Mouse (Mus musculus) neural tube, embryonic 13.5 days (tissue): ENCODE results near the gene Tyk2. TPM values are rescaled to one million over a fixed set of nuclear protein-coding genes. Genes with fewer than 3 reads are reported as not detected.

Source experiments
- ATAC-seq: fragments of 200-750 bp; cut with Nextera tagmentation; 2 replicates; pipeline ENCODE4 v1.8.0; 2017; ENCODE audit warnings: low read depth, mild to moderate bottlenecking, moderate TSS enrichment, moderate library complexity
- H3K27ac ChIP-seq: fragments of 300-500 bp; sonication (generic); replicated peaks from 2 replicates; pipeline ENCODE4 v1.5.1; 2015; ENCODE audit warnings: moderate library complexity, mild to moderate bottlenecking, inconsistent platforms
- H3K27me3 ChIP-seq: fragments of 300-500 bp; sonication (generic); 2 replicates; pipeline ENCODE4 v1.6.1; 2015; ENCODE audit warnings: mild to moderate bottlenecking, inconsistent platforms
- H3K36me3 ChIP-seq: fragments of 300-500 bp; sonication (generic); 2 replicates; pipeline ENCODE4 v1.6.1; 2015; ENCODE audit warnings: mild to moderate bottlenecking, inconsistent platforms
- H3K4me1 ChIP-seq: fragments of 300-500 bp; sonication (generic); replicated peaks from 2 replicates; pipeline ENCODE4 v1.6.1; 2015; ENCODE audit warnings: inconsistent platforms
- H3K4me2 ChIP-seq: fragments of 300-500 bp; sonication (generic); 2 replicates; pipeline ENCODE4 v1.6.1; 2015; ENCODE audit warnings: inconsistent platforms, mild to moderate bottlenecking, moderate library complexity
- H3K4me3 ChIP-seq: fragments of 300-500 bp; sonication (generic); 2 replicates; pipeline ENCODE4 v1.5.1; 2015; ENCODE audit warnings: mild to moderate bottlenecking, inconsistent platforms
- H3K9ac ChIP-seq: fragments of 300-500 bp; sonication (generic); 2 replicates; pipeline ENCODE4 v1.6.1; 2015; ENCODE audit warnings: moderate library complexity, mild to moderate bottlenecking, inconsistent platforms
- H3K9me3 ChIP-seq: fragments of 300-500 bp; sonication (generic); 2 replicates; pipeline ENCODE4 v1.6.1; 2016; ENCODE audit warnings: inconsistent platforms
- WGBS: fragments of 180-500 bp; shearing (Covaris S2); methylation state at CpG from one replicate; pipeline ENCODE4 v1.1.7; 2015; 5-methylcytosine and 5-hydroxymethylcytosine counted together
- polyA plus RNA-seq: library from polyadenylated mRNA; unstranded; fragments of >200 nt; fragmentation: Nextera tagmentation; extraction: Ambion mirVana; gene quantifications from 2 replicates; pipeline ENCODE4 v1.2.1, GENCODE M21; 2015

Gene Tyk2
- polyA plus RNA-seq, 1 experiment from 2014 or later = 11.7 TPM

- H3K36me3 ChIP-seq = peaks cover 62% of the 10 kb centered on the region
- no peak for ATAC-seq
Observed at GRCm38 (mm10) chr9:21145431-21145830, 14.4 kb upstream of the Tyk2 start.

GRCm38 (mm10) chr9:21144361-21144760 lies 13.3 kb upstream of the Tyk2 start:
- H3K27ac ChIP-seq = no peak overlapping the region
- no peak overlapping the region for H3K4me3 ChIP-seq
- peaks cover 73% of the 10 kb centered on the region for H3K36me3 ChIP-seq
- no peaks in the 10 kb centered on the region for H3K27me3 ChIP-seq
- no peak for ATAC-seq
- no peak overlapping the region for H3K4me2 ChIP-seq
- no peak overlapping the region for H3K9ac ChIP-seq
- 93% methylated on average over 3 of the region's 3 CpGs for WGBS
- no peaks in the 10 kb centered on the region for H3K9me3 ChIP-seq
- H3K4me1 ChIP-seq = peaks cover 39% of the 10 kb centered on the region

More at GRCm38 (mm10) chr9:21145431-21145830, 14.4 kb upstream of the Tyk2 start:
- Histone ChIP-seq H3K27ac (no peak overlapping the region), H3K4me2 (no peak overlapping the region), H3K4me1 (peaks cover 41% of the 10 kb centered on the region), H3K4me3 (no peak overlapping the region), H3K9me3 (no peaks in the 10 kb centered on the region), H3K27me3 (no peaks in the 10 kb centered on the region), H3K9ac (no peak overlapping the region)
- WGBS = 92% methylated on average over 4 of the region's 4 CpGs

- Histone ChIP-seq H3K9me3 (no peaks in the 10 kb centered on the region), H3K36me3 (peaks cover 90% of the 10 kb centered on the region), H3K4me2 (no peak overlapping the region), H3K4me3 (no peak overlapping the region), H3K27ac (no peak overlapping the region), H3K27me3 (no peaks in the 10 kb centered on the region), H3K4me1 (peaks cover 14% of the 10 kb centered on the region), H3K9ac (no peak overlapping the region)
- WGBS = 91% methylated on average over 14 of the region's 14 CpGs
- ATAC-seq = no peak
Observed at GRCm38 (mm10) chr9:21141922-21142321, 10.9 kb upstream of the Tyk2 start.

GRCm38 (mm10) chr9:21138386-21138785 lies 7.3 kb upstream of the Tyk2 start:
- H3K4me2 ChIP-seq = no peak overlapping the region
- no peaks in the 10 kb centered on the region for H3K4me1 ChIP-seq
- H3K27me3 ChIP-seq = no peaks in the 10 kb centered on the region
- H3K9me3 ChIP-seq = no peaks in the 10 kb centered on the region
- no peak for ATAC-seq
- WGBS = 89% methylated on average over 4 of the region's 4 CpGs
- H3K9ac ChIP-seq = no peak overlapping the region
- peaks cover 60% of the 10 kb centered on the region for H3K36me3 ChIP-seq
- H3K4me3 ChIP-seq = no peak overlapping the region
- H3K27ac ChIP-seq = no peak overlapping the region

GRCm38 (mm10) chr9:21137229-21137628 lies 6.2 kb upstream of the Tyk2 start:
- peaks cover 49% of the 10 kb centered on the region for H3K36me3 ChIP-seq
- no peaks in the 10 kb centered on the region for H3K9me3 ChIP-seq
- no peak overlapping the region for H3K4me3 ChIP-seq
- no peak overlapping the region for H3K4me2 ChIP-seq
- no peaks in the 10 kb centered on the region for H3K4me1 ChIP-seq
- H3K9ac ChIP-seq = no peak overlapping the region
- WGBS = 46% methylated on average over 3 of the region's 3 CpGs
- no peak for ATAC-seq
- H3K27ac ChIP-seq = no peak overlapping the region
- H3K27me3 ChIP-seq = no peaks in the 10 kb centered on the region

- no peak overlapping the region for H3K27ac ChIP-seq
- no peak overlapping the region for H3K4me3 ChIP-seq
- H3K4me2 ChIP-seq = no peak overlapping the region
- H3K9ac ChIP-seq = no peak overlapping the region
- no peaks in the 10 kb centered on the region for H3K4me1 ChIP-seq
- peaks cover 41% of the 10 kb centered on the region for H3K36me3 ChIP-seq
- H3K9me3 ChIP-seq = no peaks in the 10 kb centered on the region
- no peaks in the 10 kb centered on the region for H3K27me3 ChIP-seq
- ATAC-seq = no peak
- 86% methylated on average over 6 of the region's 6 CpGs for WGBS
Observed at GRCm38 (mm10) chr9:21136401-21136800, 5.4 kb upstream of the Tyk2 start.

- Histone ChIP-seq H3K4me3 (no peak overlapping the region), H3K9ac (no peak overlapping the region), H3K4me1 (no peaks in the 10 kb centered on the region), H3K27me3 (no peaks in the 10 kb centered on the region), H3K27ac (no peak overlapping the region), H3K36me3 (peaks cover 36% of the 10 kb centered on the region), H3K9me3 (no peaks in the 10 kb centered on the region), H3K4me2 (no peak overlapping the region)
- 76% methylated on average over 1 of the region's 1 CpGs for WGBS
- ATAC-seq = no peak
Observed at GRCm38 (mm10) chr9:21135941-21136381, 4.9 kb upstream of the Tyk2 start.

- peaks cover 4% of the 10 kb centered on the region for H3K4me1 ChIP-seq
- H3K9ac ChIP-seq = no peak overlapping the region
- WGBS = 80% methylated on average over 4 of the region's 4 CpGs
- no peaks in the 10 kb centered on the region for H3K27me3 ChIP-seq
- H3K9me3 ChIP-seq = no peaks in the 10 kb centered on the region
- no peak overlapping the region for H3K27ac ChIP-seq
- H3K4me3 ChIP-seq = no peak overlapping the region
- no peak overlapping the region for H3K4me2 ChIP-seq
- ATAC-seq = no peak
- H3K36me3 ChIP-seq = peaks cover 31% of the 10 kb centered on the region
Observed at GRCm38 (mm10) chr9:21135329-21135890, 4.4 kb upstream of the Tyk2 start.

GRCm38 (mm10) chr9:21134595-21135328 lies 3.7 kb upstream of the Tyk2 start:
- no peak overlapping the region for H3K4me3 ChIP-seq
- no peak overlapping the region for H3K4me2 ChIP-seq
- peaks cover 24% of the 10 kb centered on the region for H3K36me3 ChIP-seq
- no peak overlapping the region for H3K27ac ChIP-seq
- H3K27me3 ChIP-seq = no peaks in the 10 kb centered on the region
- peaks cover 7% of the 10 kb centered on the region for H3K4me1 ChIP-seq
- H3K9ac ChIP-seq = no peak overlapping the region
- ATAC-seq = no peak
- WGBS = 76% methylated on average over 9 of the region's 9 CpGs
- H3K9me3 ChIP-seq = no peaks in the 10 kb centered on the region

GRCm38 (mm10) chr9:21133064-21133707 lies 2.1 kb upstream of the Tyk2 start:
- Histone ChIP-seq H3K9ac (no peak overlapping the region), H3K4me2 (no peak overlapping the region), H3K4me3 (no peak overlapping the region), H3K27me3 (no peaks in the 10 kb centered on the region), H3K36me3 (peaks cover 11% of the 10 kb centered on the region), H3K4me1 (peaks cover 7% of the 10 kb centered on the region), H3K27ac (no peak overlapping the region), H3K9me3 (no peaks in the 10 kb centered on the region)
- WGBS = 85% methylated on average over 9 of the region's 9 CpGs
- no peak for ATAC-seq

GRCm38 (mm10) chr9:21132102-21132775 lies 1.2 kb upstream of the Tyk2 start:
- no peaks in the 10 kb centered on the region for H3K9me3 ChIP-seq
- H3K9ac ChIP-seq = no peak overlapping the region
- WGBS = 88% methylated on average over 12 of the region's 12 CpGs
- no peak for ATAC-seq
- no peak overlapping the region for H3K4me2 ChIP-seq
- H3K27ac ChIP-seq = no peak overlapping the region
- H3K4me3 ChIP-seq = no peak overlapping the region
- no peaks in the 10 kb centered on the region for H3K27me3 ChIP-seq
- peaks cover 7% of the 10 kb centered on the region for H3K4me1 ChIP-seq
- peaks cover 10% of the 10 kb centered on the region; the same call in 1 of the 2 replicates for H3K36me3 ChIP-seq

GRCm38 (mm10) chr9:21126259-21126627 lies 4.8 kb downstream of the Tyk2 start:
- no peak overlapping the region for H3K4me3 ChIP-seq
- WGBS = 93% methylated on average over 2 of the region's 2 CpGs
- no peaks in the 10 kb centered on the region for H3K27me3 ChIP-seq
- no peak overlapping the region for H3K9ac ChIP-seq
- H3K36me3 ChIP-seq = peaks cover 69% of the 10 kb centered on the region
- no peak overlapping the region for H3K4me2 ChIP-seq
- no peak overlapping the region for H3K27ac ChIP-seq
- ATAC-seq = no peak
- H3K9me3 ChIP-seq = no peaks in the 10 kb centered on the region
- H3K4me1 ChIP-seq = peaks cover 7% of the 10 kb centered on the region
